In genomic region chr15:81936679-81937078, GRCm38 (mm10) we compare ENCODE assay signal across 8 mouse cellular contexts. TPM values are rescaled to one million over a fixed set of nuclear protein-coding genes. Genes with fewer than 3 reads are reported as not detected.
A peak's percentile ranks its signal among the peaks of the same experiment; 100 is the strongest.
DNase-seq lines count a peak whose midpoint lies in the region; ATAC-seq and TF ChIP-seq lines count a peak whose summit lies in the region.

TSS of gene Csdc2 (plus strand) at chr15:81936759.

- TF ChIP-seq EP300 in ES-Bruce4 (IDR thresholded peaks at IDR 0.05; ENCODE audit: insufficient read depth, low read depth, low read length) = no peak
- TF ChIP-seq EP300 in stomach, postnatal 0 days (optimal IDR thresholded peaks at IDR 0.05) = no peak

- peak; percentile 59 for ATAC-seq in forebrain, embryonic 12.5 days (ENCODE audit: low FRiP score)
- ATAC-seq in hindbrain, embryonic 13.5 days (ENCODE audit: low FRiP score) = peak; percentile 78
- ATAC-seq in midbrain, embryonic 12.5 days (ENCODE audit: low FRiP score, low read depth) = peak; percentile 68
- ATAC-seq in stomach, postnatal 0 days (ENCODE audit: low FRiP score, low TSS enrichment) = peak; percentile 48

- peak within 1 kb of the TSS; percentile 45 for H3K4me3 ChIP-seq in ES-Bruce4 (ENCODE audit: low read depth, low read length)
- H3K4me3 ChIP-seq in forebrain, embryonic 12.5 days (replicated peaks) = peak within 1 kb of the TSS; percentile 51
- H3K4me3 ChIP-seq in hindbrain, embryonic 13.5 days = peak within 1 kb of the TSS; percentile 64
- H3K4me3 ChIP-seq in midbrain, embryonic 12.5 days = peak within 1 kb of the TSS; percentile 50
- peak within 1 kb of the TSS; percentile 47 for H3K4me3 ChIP-seq in stomach, postnatal 0 days (ENCODE audit: low read depth, low read length)

- no peak within 1 kb of the TSS for H3K9ac ChIP-seq in ES-Bruce4 (ENCODE audit: low read depth, poor library complexity, severe bottlenecking)
- H3K9ac ChIP-seq in forebrain, embryonic 12.5 days = peak within 1 kb of the TSS; percentile 66
- peak within 1 kb of the TSS; percentile 87 for H3K9ac ChIP-seq in hindbrain, embryonic 13.5 days
- peak within 1 kb of the TSS; percentile 61 for H3K9ac ChIP-seq in midbrain, embryonic 12.5 days (replicated peaks)
- H3K9ac ChIP-seq in stomach, postnatal 0 days (ENCODE audit: low read length) = peak within 1 kb of the TSS; percentile 59

- DNase-seq in brain, adult 2 months (ENCODE audit: low read depth, low spot score) = peak; percentile 94
- peak in 1 of 2 experiments; percentile 56 for DNase-seq in left cerebral cortex, adult 8-10 months (ENCODE audit: low spot score in 2 of 2)
- DNase-seq in stomach, postnatal 0 days (ENCODE audit: low spot score) = peak; percentile 55
- DNase-seq in Muller cell, postnatal 12 days (ENCODE audit: inconsistent ontology term) = no peak

- WGBS in forebrain, embryonic 12.5 days = under 1% methylated on average over 12 of the region's 12 CpGs
- 0% methylated on average over 12 of the region's 12 CpGs for WGBS in hindbrain, embryonic 13.5 days
- WGBS in midbrain, embryonic 12.5 days = under 1% methylated on average over 12 of the region's 12 CpGs
- WGBS in stomach, postnatal 0 days = 2% methylated on average over 12 of the region's 12 CpGs

- H3K4me2 ChIP-seq in forebrain, embryonic 12.5 days = peak within 1 kb of the TSS; percentile 72
- peak within 1 kb of the TSS; percentile 79 for H3K4me2 ChIP-seq in hindbrain, embryonic 13.5 days
- peak within 1 kb of the TSS; percentile 61 for H3K4me2 ChIP-seq in midbrain, embryonic 12.5 days (replicated peaks)
- H3K4me2 ChIP-seq in stomach, postnatal 0 days (replicated peaks; ENCODE audit: low read depth) = peak within 1 kb of the TSS; percentile 60

- TF ChIP-seq CTCF in ES-Bruce4 (IDR thresholded peaks at IDR 0.05; ENCODE audit: low read depth, low read length) = no peak
- TF ChIP-seq CTCF in stomach, postnatal 0 days (IDR thresholded peaks at IDR 0.05; ENCODE audit: low read depth) = peak; percentile 49

- H3K4me1 ChIP-seq in ES-Bruce4 (ENCODE audit: control insufficient read depth, insufficient read depth, low read length) = peaks cover 2% of the 10 kb centered on the region
- peaks cover 37% of the 10 kb centered on the region for H3K4me1 ChIP-seq in forebrain, embryonic 12.5 days
- peaks cover 43% of the 10 kb centered on the region for H3K4me1 ChIP-seq in hindbrain, embryonic 13.5 days (replicated peaks)
- H3K4me1 ChIP-seq in midbrain, embryonic 12.5 days = peaks cover 29% of the 10 kb centered on the region
- H3K4me1 ChIP-seq in stomach, postnatal 0 days (replicated peaks; ENCODE audit: control insufficient read depth, insufficient read depth) = peaks cover 2% of the 10 kb centered on the region; the same call in 1 of the 2 replicates

- H3K9me3 ChIP-seq in ES-Bruce4 (replicated peaks; ENCODE audit: control insufficient read depth, insufficient read depth, low read length, poor library complexity, severe bottlenecking) = no peaks in the 10 kb centered on the region
- H3K9me3 ChIP-seq in forebrain, embryonic 12.5 days = no peaks in the 10 kb centered on the region
- H3K9me3 ChIP-seq in hindbrain, embryonic 13.5 days = no peaks in the 10 kb centered on the region
- H3K9me3 ChIP-seq in midbrain, embryonic 12.5 days = no peaks in the 10 kb centered on the region
- H3K9me3 ChIP-seq in stomach, postnatal 0 days (ENCODE audit: control insufficient read depth, low read length) = no peaks in the 10 kb centered on the region

- no peaks in the 10 kb centered on the region for H3K27me3 ChIP-seq in ES-Bruce4 (ENCODE audit: control insufficient read depth, insufficient read depth, low read length, poor library complexity, severe bottlenecking)
- H3K27me3 ChIP-seq in forebrain, embryonic 12.5 days = peaks cover 12% of the 10 kb centered on the region
- no peaks in the 10 kb centered on the region for H3K27me3 ChIP-seq in hindbrain, embryonic 13.5 days
- peaks cover 19% of the 10 kb centered on the region for H3K27me3 ChIP-seq in midbrain, embryonic 12.5 days
- H3K27me3 ChIP-seq in stomach, postnatal 0 days (ENCODE audit: control insufficient read depth, insufficient read depth, low read length) = no peaks in the 10 kb centered on the region

- no peaks in the 10 kb centered on the region for H3K36me3 ChIP-seq in ES-Bruce4 (ENCODE audit: control insufficient read depth, insufficient read depth, low read length, poor library complexity, severe bottlenecking)
- H3K36me3 ChIP-seq in forebrain, embryonic 12.5 days (replicated peaks) = no peaks in the 10 kb centered on the region
- peaks cover 10% of the 10 kb centered on the region for H3K36me3 ChIP-seq in hindbrain, embryonic 13.5 days
- no peaks in the 10 kb centered on the region for H3K36me3 ChIP-seq in midbrain, embryonic 12.5 days
- H3K36me3 ChIP-seq in stomach, postnatal 0 days (ENCODE audit: control insufficient read depth, insufficient read depth, low read length) = no peaks in the 10 kb centered on the region

- H3K27ac ChIP-seq in ES-Bruce4 (ENCODE audit: insufficient read depth, low read length) = no peak within 1 kb of the TSS
- H3K27ac ChIP-seq in forebrain, embryonic 12.5 days = peak within 1 kb of the TSS; percentile 65
- H3K27ac ChIP-seq in hindbrain, embryonic 13.5 days = peak within 1 kb of the TSS; percentile 95
- peak within 1 kb of the TSS; percentile 75 for H3K27ac ChIP-seq in midbrain, embryonic 12.5 days (replicated peaks)
- peak within 1 kb of the TSS; percentile 78 for H3K27ac ChIP-seq in stomach, postnatal 0 days (replicated peaks)

- TF ChIP-seq POLR2A in ES-Bruce4 (IDR thresholded peaks at IDR 0.05; ENCODE audit: insufficient read depth, low read length) = no peak

RNA-seq across cellular contexts. Expression of gene Csdc2, which starts in this region (rescaled TPM):
- polyA plus RNA-seq in ES-Bruce4 (2011; ENCODE audit: insufficient read depth, insufficient read length, low read depth, missing spikeins) = 4.0 and 4.9 TPM in 2 replicates
- 35.8 and 39.9 TPM in 2 replicates for polyA plus RNA-seq in forebrain, embryonic 12.5 days (2016; fragmentation: Nextera tagmentation; extraction: Ambion mirVana)
- 130 and 137 TPM in 2 replicates for polyA plus RNA-seq in hindbrain, embryonic 13.5 days (2015; fragmentation: Nextera tagmentation; extraction: Ambion mirVana)
- total RNA-seq in left cerebral cortex, adult 8-10 months (2022) = 10 to 100 TPM; 73.0 to 81.8 (median 75.8) TPM
- polyA plus RNA-seq in midbrain, embryonic 12.5 days (2016; fragmentation: Nextera tagmentation; extraction: Ambion mirVana) = 38.0 and 40.2 TPM in 2 replicates
- 9.5 and 9.7 TPM in 2 replicates for polyA plus RNA-seq in stomach, postnatal 0 days (2015; fragmentation: Nextera tagmentation; extraction: Ambion mirVana)
